Mouse (Mus musculus): ENCODE data around the gene Etnppl.

The Etnppl gene

GRCm38 (mm10) chr3:130677671-130678460 is 60.6 kb downstream of the Etnppl start:
- no peak for DNase-seq (ENCODE audit: low spot score in 2 of 2)

- no peak for DNase-seq (ENCODE audit: low spot score in 2 of 2)
Observed at GRCm38 (mm10) chr3:130681226-130681625, 64.0 kb downstream of the Etnppl start.

- DNase-seq (ENCODE audit: low spot score in 2 of 2) = no peak
Observed at GRCm38 (mm10) chr3:130682183-130682582, 64.9 kb downstream of the Etnppl start.

- DNase-seq (ENCODE audit: low spot score in 2 of 2) = no peak
Observed at GRCm38 (mm10) chr3:130683836-130684235, 66.6 kb downstream of the Etnppl start.

GRCm38 (mm10) chr3:130684276-130685013 is 67.2 kb downstream of the Etnppl start:
- no peak for DNase-seq (ENCODE audit: low spot score in 2 of 2)

GRCm38 (mm10) chr3:130685014-130685366 is 67.7 kb downstream of the Etnppl start:
- DNase-seq (ENCODE audit: low spot score in 2 of 2) = no peak

- DNase-seq (ENCODE audit: low spot score in 2 of 2) = no peak
Observed at GRCm38 (mm10) chr3:130687051-130687450, 69.8 kb downstream of the Etnppl start.
